Mouse (Mus musculus): ENCODE measurements around the gene Ifnz. TPM values are rescaled to one million over a fixed set of nuclear protein-coding genes. Genes with fewer than 3 reads are reported as not detected.
"Not testable (repeated sequence)": the region's sequence is repeated elsewhere in the genome, so short reads cannot be mapped to it uniquely, and the experiment has no call there.

Gene Ifnz
- not detected for total RNA-seq (2021)

GRCm38 (mm10) chr4:88781831-88782230 lies at the start of gene Ifnz:
TSS of gene Ifnz (plus strand) at chr4:88782131.
- intact Hi-C loops (cut with DNase I); DNase-seq: not testable (repeated sequence)

GRCm38 (mm10) chr4:88738480-88738879 lies 43.5 kb upstream of the Ifnz start:
- peak; percentile 75 to 86 for DNase-seq
- intact Hi-C loops (cut with DNase I) = loop anchor here (1.0 kb wide), 1 partner anchor 19 kb away; no protein-coding TSS in a partner anchor

- intact Hi-C loops (cut with DNase I) = no loop called here
- DNase-seq = no peak
These were observed 42.9 kb upstream of the Ifnz start for GRCm38 (mm10) chr4:88739036-88739435.

GRCm38 (mm10) chr4:88741426-88741825 lies 40.5 kb upstream of the Ifnz start:
- DNase-seq = no peak
- intact Hi-C loops (cut with DNase I) = loop anchor here (1.0 kb wide), 1 partner anchor 15 kb away; no protein-coding TSS in a partner anchor

- DNase-seq = no peak
- intact Hi-C loops (cut with DNase I) = no loop called here
These were observed 39.1 kb upstream of the Ifnz start for GRCm38 (mm10) chr4:88742771-88743371.

GRCm38 (mm10) chr4:88744207-88744606 lies 37.7 kb upstream of the Ifnz start:
- DNase-seq = no peak
- intact Hi-C loops (cut with DNase I) = no loop called here

GRCm38 (mm10) chr4:88749926-88750325 lies 32.0 kb upstream of the Ifnz start:
- no peak for DNase-seq
- intact Hi-C loops (cut with DNase I) = no loop called here

- intact Hi-C loops (cut with DNase I) = not testable (repeated sequence)
- DNase-seq = peak; percentile 70 to 75
These were observed 27.1 kb upstream of the Ifnz start, which contains the start of gene Gm13271 for GRCm38 (mm10) chr4:88754818-88755340. TSS of gene Gm13271 (plus strand) at chr4:88754868.

GRCm38 (mm10) chr4:88756581-88757513 lies 25.1 kb upstream of the Ifnz start:
- peak; percentile 40 to 58 for DNase-seq
- intact Hi-C loops (cut with DNase I) = loop anchor here (1.0 kb wide), 2 partner anchors 16 to 19 kb away; no protein-coding TSS in a partner anchor

- intact Hi-C loops (cut with DNase I) = loop anchor here (1.0 kb wide), 1 partner anchor 19 kb away; no protein-coding TSS in a partner anchor
- DNase-seq = peak; percentile 87 to 91
These were observed 24.3 kb upstream of the Ifnz start for GRCm38 (mm10) chr4:88757628-88758031.

GRCm38 (mm10) chr4:88758751-88759150 lies 23.2 kb upstream of the Ifnz start:
- DNase-seq = peak in 1 of 2 experiments; percentile 4
- intact Hi-C loops (cut with DNase I) = not testable (repeated sequence)

- peak in 1 of 2 experiments; percentile 26 for DNase-seq
- intact Hi-C loops (cut with DNase I) = not testable (repeated sequence)
These were observed 22.2 kb upstream of the Ifnz start, which contains the start of gene Gm13283 for GRCm38 (mm10) chr4:88759610-88760268. TSS of gene Gm13283 (plus strand) at chr4:88760119.

- intact Hi-C loops (cut with DNase I) = not testable (repeated sequence)
- DNase-seq = peak; percentile 77 to 78
These were observed 21.5 kb upstream of the Ifnz start for GRCm38 (mm10) chr4:88760431-88760830.

GRCm38 (mm10) chr4:88761776-88762175 lies 20.2 kb upstream of the Ifnz start:
- DNase-seq = peak; percentile 51 to 59
- intact Hi-C loops (cut with DNase I) = not testable (repeated sequence)

- peak in 1 of 2 experiments; percentile 25 for DNase-seq
- intact Hi-C loops (cut with DNase I) = not testable (repeated sequence)
These were observed 19.6 kb upstream of the Ifnz start for GRCm38 (mm10) chr4:88762341-88762740.

GRCm38 (mm10) chr4:88763384-88764018 lies 18.4 kb upstream of the Ifnz start:
- peak; percentile 50 to 59 for DNase-seq
- intact Hi-C loops (cut with DNase I) = not testable (repeated sequence)

GRCm38 (mm10) chr4:88773534-88773933 lies 8.4 kb upstream of the Ifnz start, which contains the start of gene Gm13290:
TSS of gene Gm13290 (plus strand) at chr4:88773834.
- intact Hi-C loops (cut with DNase I); DNase-seq: not testable (repeated sequence)

- intact Hi-C loops (cut with DNase I) = not testable (repeated sequence)
These were observed 5.3 kb upstream of the Ifnz start, which contains the start of gene Gm13289 for GRCm38 (mm10) chr4:88776622-88777021. TSS of gene Gm13289 (plus strand) at chr4:88776922.

GRCm38 (mm10) chr4:88779550-88779949 lies 2.4 kb upstream of the Ifnz start, which contains the start of gene Gm13272:
TSS of gene Gm13272 (plus strand) at chr4:88779850.
- intact Hi-C loops (cut with DNase I); DNase-seq: not testable (repeated sequence)

More at GRCm38 (mm10) chr4:88776622-88777021, 5.3 kb upstream of the Ifnz start, which contains the start of gene Gm13289:
- DNase-seq = not testable (repeated sequence)

All from heart, postnatal 36 days (tissue).